Mouse (Mus musculus) heart, embryonic 16.5 days (tissue): ENCODE measurements around the gene Olfr878. TPM values are rescaled to one million over a fixed set of nuclear protein-coding genes. Genes with fewer than 3 reads are reported as not detected.

Experiments
- ATAC-seq: fragments of 200-750 bp; cut with Nextera tagmentation; replicated peaks from 2 replicates; pipeline ENCODE4 v1.8.0; 2017; ENCODE audit warnings: moderate number of reproducible peaks; ENCODE audit not compliant: insufficient read depth, low FRiP score; ENCODE audit errors: extremely low read depth
- H3K27ac ChIP-seq: fragments of 300-500 bp; sonication (generic); 2 replicates; pipeline ENCODE4 v1.5.1; 2014; ENCODE audit warnings: mild to moderate bottlenecking, low read length, control low read depth, moderate library complexity
- H3K27me3 ChIP-seq: fragments of 300-500 bp; sonication (generic); 2 replicates; pipeline ENCODE4 v1.6.1; 2014; ENCODE audit warnings: low read length, mixed read lengths; ENCODE audit not compliant: control insufficient read depth, insufficient read depth
- H3K36me3 ChIP-seq: fragments of 300-500 bp; sonication (generic); 2 replicates; pipeline ENCODE4 v1.6.1; 2014; ENCODE audit not compliant: control insufficient read depth, insufficient read depth
- H3K4me1 ChIP-seq: fragments of 300-500 bp; sonication (generic); 2 replicates; pipeline ENCODE4 v1.6.1; 2014; ENCODE audit warnings: low read length, mixed read lengths; ENCODE audit not compliant: control insufficient read depth, insufficient read depth
- H3K4me2 ChIP-seq: fragments of 300-500 bp; sonication (generic); 2 replicates; pipeline ENCODE4 v1.6.1; 2014; ENCODE audit warnings: low read depth, mild to moderate bottlenecking, control low read depth, low read length
- H3K4me3 ChIP-seq: fragments of 300-500 bp; sonication (generic); 2 replicates; pipeline ENCODE4 v1.5.1; 2014; ENCODE audit warnings: mild to moderate bottlenecking, control low read depth, low read length
- H3K9ac ChIP-seq: fragments of 300-500 bp; sonication (generic); 2 replicates; pipeline ENCODE4 v1.6.1; 2014; ENCODE audit warnings: low read length, control low read depth
- H3K9me3 ChIP-seq: fragments of 300-500 bp; sonication (generic); replicated peaks from 2 replicates; pipeline ENCODE4 v1.6.1; 2016; ENCODE audit warnings: low read length; ENCODE audit not compliant: control insufficient read depth
- WGBS: fragments of 180-500 bp; shearing (Covaris S2); extraction: QIAGEN DNeasy Blood & Tissue Kit; methylation state at CpG from one replicate; pipeline ENCODE4 v1.1.7; 2014; 5-methylcytosine and 5-hydroxymethylcytosine counted together
- polyA plus RNA-seq: library from polyadenylated mRNA; unstranded; fragments of >200 nt; fragmentation: Nextera tagmentation; extraction: Ambion mirVana; gene quantifications from 2 replicates; pipeline ENCODE4 v1.2.1, GENCODE M21; 2015

The Olfr878 gene
- polyA plus RNA-seq, 1 experiment from 2014 or later, result not detected

- Histone ChIP-seq H3K4me1 (no peaks in the 10 kb centered on the region), H3K36me3 (no peaks in the 10 kb centered on the region), H3K9me3 (no peaks in the 10 kb centered on the region), H3K27ac (no peak overlapping the region), H3K27me3 (no peaks in the 10 kb centered on the region), H3K4me2 (no peak overlapping the region), H3K4me3 (no peak overlapping the region), H3K9ac (no peak overlapping the region)
- WGBS, result 54% methylated on average over 2 of the region's 2 CpGs
- no peak for ATAC-seq
Observed at GRCm38 (mm10) chr9:37925445-37925844, 7.8 kb downstream of the Olfr878 start.

GRCm38 (mm10) chr9:37926019-37927013, 8.7 kb downstream of the Olfr878 start:
- no peaks in the 10 kb centered on the region for H3K36me3 ChIP-seq
- H3K27me3 ChIP-seq, result no peaks in the 10 kb centered on the region
- H3K9ac ChIP-seq, result no peak overlapping the region
- H3K27ac ChIP-seq, result no peak overlapping the region
- no peaks in the 10 kb centered on the region for H3K4me1 ChIP-seq
- no peak overlapping the region for H3K4me3 ChIP-seq
- ATAC-seq, result no peak
- 56% methylated on average over 3 of the region's 3 CpGs for WGBS
- H3K4me2 ChIP-seq, result no peak overlapping the region
- no peaks in the 10 kb centered on the region for H3K9me3 ChIP-seq

GRCm38 (mm10) chr9:37932519-37932918, 14.9 kb downstream of the Olfr878 start:
- no peak for ATAC-seq
- WGBS, result 8% methylated on average over 11 of the region's 11 CpGs
- no peaks in the 10 kb centered on the region for H3K27me3 ChIP-seq
- H3K4me1 ChIP-seq, result no peaks in the 10 kb centered on the region
- no peak overlapping the region for H3K4me3 ChIP-seq
- H3K36me3 ChIP-seq, result no peaks in the 10 kb centered on the region
- H3K9ac ChIP-seq, result no peak overlapping the region
- no peak overlapping the region for H3K4me2 ChIP-seq
- no peaks in the 10 kb centered on the region for H3K9me3 ChIP-seq
- no peak overlapping the region for H3K27ac ChIP-seq

- no peak for ATAC-seq
- Histone ChIP-seq H3K4me2 (no peak overlapping the region), H3K27ac (no peak overlapping the region), H3K4me1 (no peaks in the 10 kb centered on the region), H3K4me3 (no peak overlapping the region), H3K9ac (no peak overlapping the region), H3K27me3 (no peaks in the 10 kb centered on the region), H3K9me3 (no peaks in the 10 kb centered on the region), H3K36me3 (no peaks in the 10 kb centered on the region)
Observed at GRCm38 (mm10) chr9:37934146-37934545, 16.5 kb downstream of the Olfr878 start.

- H3K4me1 ChIP-seq, result no peaks in the 10 kb centered on the region
- no peaks in the 10 kb centered on the region for H3K27me3 ChIP-seq
- H3K4me2 ChIP-seq, result no peak overlapping the region
- no peak overlapping the region for H3K9ac ChIP-seq
- WGBS, result 82% methylated on average over 2 of the region's 2 CpGs
- no peaks in the 10 kb centered on the region for H3K9me3 ChIP-seq
- no peaks in the 10 kb centered on the region for H3K36me3 ChIP-seq
- ATAC-seq, result no peak
- H3K4me3 ChIP-seq, result no peak overlapping the region
- no peak overlapping the region for H3K27ac ChIP-seq
Observed at GRCm38 (mm10) chr9:37941167-37941566, 23.5 kb downstream of the Olfr878 start.

Other genes starting within 250 kb of the Olfr878 start
- gene Panx3, start 248.6 kb upstream of the Olfr878 start, polyA plus RNA-seq, result 0.05 TPM in 1 of 2 replicates, not detected in the other
- not detected in 2 replicates for gene Olfr160, start 201.6 kb upstream of the Olfr878 start, polyA plus RNA-seq
- gene Olfr874, start 172.7 kb upstream of the Olfr878 start, polyA plus RNA-seq, result not detected in 2 replicates
- gene Olfr875, start 146.0 kb upstream of the Olfr878 start, polyA plus RNA-seq, result not detected in 2 replicates
- not detected in 2 replicates for gene Olfr876, start 114.8 kb upstream of the Olfr878 start, polyA plus RNA-seq
- gene Olfr877, start 63.6 kb upstream of the Olfr878 start, polyA plus RNA-seq, result not detected in 2 replicates
- gene Olfr145, start 21.1 kb upstream of the Olfr878 start, polyA plus RNA-seq, result not detected in 2 replicates
- not detected in 2 replicates for gene Olfr881, start 74.0 kb downstream of the Olfr878 start, polyA plus RNA-seq
- not detected in 2 replicates for gene Olfr883, start 108.0 kb downstream of the Olfr878 start, polyA plus RNA-seq
- not detected in 2 replicates for gene Olfr884, start 128.7 kb downstream of the Olfr878 start, polyA plus RNA-seq
- not detected in 2 replicates for gene Olfr885, start 143.5 kb downstream of the Olfr878 start, polyA plus RNA-seq
- not detected in 2 replicates for gene Olfr887, start 166.2 kb downstream of the Olfr878 start, polyA plus RNA-seq
- not detected in 2 replicates for gene Olfr888, start 190.3 kb downstream of the Olfr878 start, polyA plus RNA-seq
- gene Olfr889, start 197.4 kb downstream of the Olfr878 start, polyA plus RNA-seq, result 0.02 and 0.04 TPM in 2 replicates
- gene Olfr890, start 224.7 kb downstream of the Olfr878 start, polyA plus RNA-seq, result not detected in 2 replicates